ENCODE assay signal across 20 mouse cellular contexts in the genomic region with DNA sequence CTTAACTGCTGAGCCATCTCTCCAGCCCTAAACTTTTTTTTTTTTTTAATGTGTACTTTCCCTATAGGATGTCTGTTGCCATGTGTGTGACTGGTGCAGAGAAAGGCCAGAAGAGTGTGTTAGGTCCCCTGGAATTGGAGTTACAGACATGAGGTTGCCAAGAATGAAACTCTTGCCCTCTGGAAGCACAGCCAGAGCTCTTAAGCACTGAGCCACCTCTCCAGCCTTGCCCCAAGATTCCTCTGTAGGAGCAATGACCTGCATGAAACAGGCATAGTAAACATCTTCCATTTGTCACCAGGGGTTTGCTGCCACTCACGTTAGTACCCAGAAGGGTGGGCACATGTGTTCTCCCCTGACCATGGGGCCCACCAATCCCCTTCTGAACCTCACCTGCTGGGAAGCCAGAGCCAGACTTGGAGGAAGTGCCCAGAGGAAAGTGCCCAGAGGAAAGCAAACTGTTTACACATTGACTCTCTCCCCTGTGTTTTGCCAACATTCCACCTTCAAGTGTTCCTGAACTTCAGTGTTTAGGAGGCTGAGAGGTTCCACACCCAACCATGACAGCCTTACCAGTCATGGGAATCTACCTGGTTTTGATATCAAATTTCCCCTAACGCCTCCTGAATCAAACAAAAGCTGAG. TPM values are rescaled to one million over a fixed set of nuclear protein-coding genes. Genes with fewer than 3 reads are reported as not detected.
DNase-seq lines count a peak whose midpoint lies in the region; ATAC-seq and TF ChIP-seq lines count a peak whose summit lies in the region.
"Had no signal": no experiment of that assay in that cellular context is flagged by ENCODE, and none has a peak within 500 bp of the region (broad histone marks: within the 10 kb centered on the region; RNA-seq: fewer than 3 reads in every experiment).

No protein-coding gene starts in this region.

- H3K4me3 ChIP-seq in kidney, adult 2 months (ENCODE audit: insufficient read depth, low read depth, low read length) = no peak overlapping the region
- H3K4me3 ChIP-seq in kidney, embryonic 16.5 days (ENCODE audit: low read length) = no peak overlapping the region
- H3K4me3 ChIP-seq in lung, postnatal 0 days (ENCODE audit: low read depth, low read length) = no peak overlapping the region
- no peak overlapping the region for H3K4me3 ChIP-seq in embryonic facial prominence, embryonic 10.5 days
- H3K4me3 ChIP-seq in midbrain, embryonic 11.5 days (ENCODE audit: low read depth, low read length) = no peak overlapping the region
- no peak overlapping the region for H3K4me3 ChIP-seq in intestine, postnatal 0 days (ENCODE audit: low read depth, low read length)
- H3K4me3 ChIP-seq: erythroblast, embryonic 14.5 days; forebrain, embryonic 10.5 days; forebrain, embryonic 15.5 days; heart, embryonic 10.5 days; hindbrain, embryonic 12.5 days had no signal

- TF ChIP-seq EP300 in lung, postnatal 0 days (IDR thresholded peaks at IDR 0.05) = peak; percentile 97

- H3K36me3 ChIP-seq in kidney, adult 2 months (ENCODE audit: control insufficient read depth, insufficient read depth, low read length) = no peaks in the 10 kb centered on the region
- no peaks in the 10 kb centered on the region for H3K36me3 ChIP-seq in kidney, embryonic 16.5 days (ENCODE audit: insufficient read depth, low read length)
- no peaks in the 10 kb centered on the region for H3K36me3 ChIP-seq in lung, postnatal 0 days (ENCODE audit: insufficient read depth, low read length)
- no peaks in the 10 kb centered on the region for H3K36me3 ChIP-seq in embryonic facial prominence, embryonic 10.5 days (replicated peaks)
- no peaks in the 10 kb centered on the region for H3K36me3 ChIP-seq in midbrain, embryonic 11.5 days (ENCODE audit: control insufficient read depth, insufficient read depth, low read length)
- H3K36me3 ChIP-seq in intestine, postnatal 0 days (ENCODE audit: control insufficient read depth, insufficient read depth) = no peaks in the 10 kb centered on the region
- H3K36me3 ChIP-seq: forebrain, embryonic 10.5 days; forebrain, embryonic 15.5 days; heart, embryonic 10.5 days; hindbrain, embryonic 12.5 days had no signal

- ATAC-seq in kidney, embryonic 16.5 days (ENCODE audit: low FRiP score, low TSS enrichment) = no peak
- ATAC-seq in lung, postnatal 0 days = peak; percentile 85
- ATAC-seq in midbrain, embryonic 11.5 days (ENCODE audit: low FRiP score) = no peak
- ATAC-seq in intestine, postnatal 0 days = no peak
- ATAC-seq: forebrain, embryonic 15.5 days; hindbrain, postnatal 0 days had no signal

- WGBS in kidney, adult 2 months = 59% methylated on average over 2 of the region's 2 CpGs
- 63% methylated on average over 2 of the region's 2 CpGs for WGBS in kidney, embryonic 16.5 days
- 41% methylated on average over 2 of the region's 2 CpGs for whole genome bisulfite sequencing in lung, postnatal 0 days
- 77% methylated on average over 2 of the region's 2 CpGs for WGBS in embryonic facial prominence, embryonic 10.5 days
- WGBS in midbrain, embryonic 11.5 days = 82% methylated on average over 2 of the region's 2 CpGs
- WGBS in intestine, postnatal 0 days = 61% methylated on average over 2 of the region's 2 CpGs

- H3K27me3 ChIP-seq in kidney, adult 2 months (replicated peaks; ENCODE audit: control insufficient read depth, insufficient read depth, low read length) = no peaks in the 10 kb centered on the region
- H3K27me3 ChIP-seq in kidney, embryonic 16.5 days (ENCODE audit: insufficient read depth, low read length) = no peaks in the 10 kb centered on the region
- H3K27me3 ChIP-seq in lung, postnatal 0 days (replicated peaks; ENCODE audit: insufficient read depth, low read length) = no peaks in the 10 kb centered on the region
- no peaks in the 10 kb centered on the region for H3K27me3 ChIP-seq in embryonic facial prominence, embryonic 10.5 days (replicated peaks; ENCODE audit: low read depth, poor library complexity, severe bottlenecking)
- no peaks in the 10 kb centered on the region for H3K27me3 ChIP-seq in midbrain, embryonic 11.5 days (ENCODE audit: control insufficient read depth, insufficient read depth, low read length)
- no peaks in the 10 kb centered on the region for H3K27me3 ChIP-seq in intestine, postnatal 0 days (replicated peaks; ENCODE audit: control insufficient read depth, insufficient read depth, low read length)
- H3K27me3 ChIP-seq: forebrain, embryonic 15.5 days; hindbrain, embryonic 12.5 days had no signal

- TF ChIP-seq CTCF in kidney, adult 2 months (conservative IDR thresholded peaks at IDR 0.05; ENCODE audit: insufficient read depth, insufficient read length, low read depth, low read length) = no peak
- no peak for TF ChIP-seq CTCF in lung, postnatal 0 days (IDR thresholded peaks at IDR 0.05)
- no peak for TF ChIP-seq CTCF in intestine, postnatal 0 days (IDR thresholded peaks at IDR 0.05; ENCODE audit: low read depth)

- H3K4me1 ChIP-seq in kidney, adult 2 months (ENCODE audit: control insufficient read depth, insufficient read depth, low read length) = peaks cover 23% of the 10 kb centered on the region
- H3K4me1 ChIP-seq in kidney, embryonic 16.5 days (ENCODE audit: insufficient read depth, low read length) = no peaks in the 10 kb centered on the region
- H3K4me1 ChIP-seq in lung, postnatal 0 days (ENCODE audit: insufficient read depth, low read depth, low read length) = no peaks in the 10 kb centered on the region; the same call in 1 of the 2 replicates
- H3K4me1 ChIP-seq in embryonic facial prominence, embryonic 10.5 days = no peaks in the 10 kb centered on the region
- H3K4me1 ChIP-seq in midbrain, embryonic 11.5 days (ENCODE audit: control insufficient read depth, insufficient read depth, low read length) = no peaks in the 10 kb centered on the region
- H3K4me1 ChIP-seq in intestine, postnatal 0 days (replicated peaks; ENCODE audit: control insufficient read depth, insufficient read depth, low read length) = no peaks in the 10 kb centered on the region
- H3K4me1 ChIP-seq: forebrain, embryonic 10.5 days; forebrain, embryonic 15.5 days; heart, embryonic 10.5 days; hindbrain, embryonic 12.5 days had no signal

- H3K9me3 ChIP-seq in kidney, embryonic 16.5 days (ENCODE audit: low read length) = no peaks in the 10 kb centered on the region
- H3K9me3 ChIP-seq in lung, postnatal 0 days (ENCODE audit: low read length) = no peaks in the 10 kb centered on the region
- no peaks in the 10 kb centered on the region for H3K9me3 ChIP-seq in embryonic facial prominence, embryonic 10.5 days
- no peaks in the 10 kb centered on the region for H3K9me3 ChIP-seq in midbrain, embryonic 11.5 days (ENCODE audit: control insufficient read depth, low read length)
- H3K9me3 ChIP-seq in intestine, postnatal 0 days (ENCODE audit: control insufficient read depth) = no peaks in the 10 kb centered on the region
- H3K9me3 ChIP-seq: forebrain, embryonic 10.5 days; forebrain, embryonic 15.5 days; heart, embryonic 10.5 days; hindbrain, embryonic 12.5 days had no signal

- H3K9ac ChIP-seq in kidney, embryonic 16.5 days (replicated peaks; ENCODE audit: low read length) = no peak overlapping the region
- no peak overlapping the region for H3K9ac ChIP-seq in lung, postnatal 0 days (replicated peaks; ENCODE audit: low read depth)
- no peak overlapping the region for H3K9ac ChIP-seq in midbrain, embryonic 11.5 days (ENCODE audit: low read length)
- no peak overlapping the region for H3K9ac ChIP-seq in intestine, postnatal 0 days (ENCODE audit: low read depth, low read length)
- H3K9ac ChIP-seq: forebrain, embryonic 15.5 days; hindbrain, embryonic 12.5 days had no signal

- H3K27ac ChIP-seq in kidney, adult 2 months (ENCODE audit: insufficient read depth, low read depth, low read length) = peak overlapping the region; percentile 75
- no peak overlapping the region for H3K27ac ChIP-seq in kidney, embryonic 16.5 days (ENCODE audit: low read length)
- peak overlapping the region; percentile 89 for H3K27ac ChIP-seq in lung, postnatal 0 days (ENCODE audit: low read length)
- no peak overlapping the region for H3K27ac ChIP-seq in embryonic facial prominence, embryonic 10.5 days (replicated peaks)
- H3K27ac ChIP-seq in midbrain, embryonic 11.5 days (ENCODE audit: low read depth, low read length) = no peak overlapping the region
- no peak overlapping the region for H3K27ac ChIP-seq in intestine, postnatal 0 days (ENCODE audit: low read depth, low read length)
- H3K27ac ChIP-seq: forebrain, embryonic 10.5 days; forebrain, embryonic 15.5 days; heart, embryonic 10.5 days; hindbrain, embryonic 12.5 days; hindbrain, postnatal 0 days had no signal

- no peak for TF ChIP-seq POLR2A in kidney, adult 2 months (IDR thresholded peaks at IDR 0.05; ENCODE audit: low read depth, low read length)

- DNase-seq in kidney, adult 2 months = peak; percentile 44
- DNase-seq in lung, postnatal 0 days (ENCODE audit: low spot score) = peak; percentile 91
- peak; percentile 84 for DNase-seq in lung, postnatal 36 days
- DNase-seq in embryonic facial prominence, embryonic 10.5 days (ENCODE audit: low spot score) = no peak
- DNase-seq in midbrain, embryonic 11.5 days (ENCODE audit: low spot score, missing footprints) = no peak
- DNase-seq: adrenal gland, postnatal 10 days; cerebellum, adult 11-12 months; cerebellum, adult 9-10 months; cerebellum, postnatal 25 days; gastrocnemius, postnatal 14 days; heart, postnatal 10 days; heart, postnatal 4 days had no signal

- no peak overlapping the region for H3K4me2 ChIP-seq in kidney, embryonic 16.5 days (replicated peaks; ENCODE audit: low read depth, low read length)
- no peak overlapping the region for H3K4me2 ChIP-seq in lung, postnatal 0 days (replicated peaks; ENCODE audit: low read depth, low read length)
- H3K4me2 ChIP-seq in midbrain, embryonic 11.5 days = no peak overlapping the region
- H3K4me2 ChIP-seq in intestine, postnatal 0 days (replicated peaks; ENCODE audit: low read depth) = no peak overlapping the region
- H3K4me2 ChIP-seq: forebrain, embryonic 15.5 days; hindbrain, embryonic 12.5 days had no signal

RNA-seq across cellular contexts. Expression of a gene that starts 21.7 kb away (rescaled TPM):
- 785 and 803 TPM in 2 replicates for polyA plus RNA-seq in kidney, adult 2 months (2012; rRNA removed)
- 88.7 and 105 TPM in 2 replicates for polyA plus RNA-seq in kidney, embryonic 16.5 days (2015; fragmentation: Nextera tagmentation; extraction: Ambion mirVana)
- polyA plus RNA-seq in lung, postnatal 0 days (2015; fragmentation: Nextera tagmentation; extraction: Ambion mirVana) = 1,021 and 1,046 TPM in 2 replicates
- 6.4 and 7.7 TPM in 2 replicates for polyA plus RNA-seq in embryonic facial prominence, embryonic 10.5 days (2016; fragmentation: Nextera tagmentation; extraction: Ambion mirVana)
- 3.6 and 4.7 TPM in 2 replicates for polyA plus RNA-seq in midbrain, embryonic 11.5 days (2014; fragmentation: Nextera tagmentation; extraction: Ambion mirVana)
- polyA plus RNA-seq in intestine, postnatal 0 days (2015; fragmentation: Nextera tagmentation; extraction: Ambion mirVana) = 61.7 and 71.6 TPM in 2 replicates

RNA-seq across cellular contexts. Expression of a gene that starts 24.4 kb away (rescaled TPM):
- polyA plus RNA-seq in kidney, adult 2 months (2012; rRNA removed) = 235 and 307 TPM in 2 replicates
- polyA plus RNA-seq in kidney, embryonic 16.5 days (2015; fragmentation: Nextera tagmentation; extraction: Ambion mirVana) = 341 and 366 TPM in 2 replicates
- 234 and 249 TPM in 2 replicates for polyA plus RNA-seq in lung, postnatal 0 days (2015; fragmentation: Nextera tagmentation; extraction: Ambion mirVana)
- 336 and 337 TPM in 2 replicates for polyA plus RNA-seq in embryonic facial prominence, embryonic 10.5 days (2016; fragmentation: Nextera tagmentation; extraction: Ambion mirVana)
- 339 and 371 TPM in 2 replicates for polyA plus RNA-seq in midbrain, embryonic 11.5 days (2014; fragmentation: Nextera tagmentation; extraction: Ambion mirVana)
- polyA plus RNA-seq in intestine, postnatal 0 days (2015; fragmentation: Nextera tagmentation; extraction: Ambion mirVana) = 308 and 311 TPM in 2 replicates

RNA-seq across cellular contexts. Expression of a gene that starts 42.7 kb away (rescaled TPM):
- polyA plus RNA-seq in kidney, adult 2 months (2012; rRNA removed) = 10.3 and 12.8 TPM in 2 replicates
- 10.0 and 10.5 TPM in 2 replicates for polyA plus RNA-seq in kidney, embryonic 16.5 days (2015; fragmentation: Nextera tagmentation; extraction: Ambion mirVana)
- polyA plus RNA-seq in lung, postnatal 0 days (2015; fragmentation: Nextera tagmentation; extraction: Ambion mirVana) = 3.3 and 3.5 TPM in 2 replicates
- 6.9 and 7.0 TPM in 2 replicates for polyA plus RNA-seq in embryonic facial prominence, embryonic 10.5 days (2016; fragmentation: Nextera tagmentation; extraction: Ambion mirVana)
- polyA plus RNA-seq in midbrain, embryonic 11.5 days (2014; fragmentation: Nextera tagmentation; extraction: Ambion mirVana) = 5.9 and 6.8 TPM in 2 replicates
- 2.6 and 3.9 TPM in 2 replicates for polyA plus RNA-seq in intestine, postnatal 0 days (2015; fragmentation: Nextera tagmentation; extraction: Ambion mirVana)
- polyA plus RNA-seq: erythroblast, embryonic 14.5 days had no signal

Comparison
In these comparisons a context has a peak if more than half of its experiments do, and no peak if none do; other contexts are left out.
1. H3K27ac ChIP-seq: peak in kidney, adult 2 months (single experiment) and lung, postnatal 0 days (single experiment); none in kidney, embryonic 16.5 days (single experiment), embryonic facial prominence, embryonic 10.5 days (single experiment), midbrain, embryonic 11.5 days (single experiment) and intestine, postnatal 0 days (single experiment).
2. DNase-seq: peak in kidney, adult 2 months (single experiment), lung, postnatal 0 days (single experiment) and lung, postnatal 36 days (single experiment); none in embryonic facial prominence, embryonic 10.5 days (single experiment) and midbrain, embryonic 11.5 days (single experiment).